Mouse (Mus musculus) retina, embryonic 14.5 days (tissue): ENCODE data around the gene Sh3bp5l.
A peak's percentile ranks its signal among the peaks of the same experiment; 100 is the strongest.
"Not testable (repeated sequence)": the region's sequence is repeated elsewhere in the genome, so short reads cannot be mapped to it uniquely, and the experiment has no call there.

Source experiments
- DNase-seq: peaks from one replicate; pipeline ENCODE4 v3.0.0-alpha.2; 2015; ENCODE audit warnings: low spot score

Sh3bp5l gene

GRCm38 (mm10) chr11:58322824-58323569, 7.5 kb upstream of the Sh3bp5l start:
- peak; percentile 99 for DNase-seq

- peak; percentile 15 for DNase-seq
These were observed 6.8 kb upstream of the Sh3bp5l start for GRCm38 (mm10) chr11:58323570-58324340.

- no peak for DNase-seq
These were observed 5.8 kb upstream of the Sh3bp5l start for GRCm38 (mm10) chr11:58324614-58325229.

- DNase-seq: peak; percentile 15
These were observed 3.7 kb upstream of the Sh3bp5l start for GRCm38 (mm10) chr11:58326781-58327180.

GRCm38 (mm10) chr11:58329906-58330275, 633 bp upstream of the Sh3bp5l start:
- DNase-seq: no peak

GRCm38 (mm10) chr11:58331149-58331495, 598 bp downstream of the Sh3bp5l start:
- no peak for DNase-seq

- DNase-seq: no peak
These were observed 1.0 kb downstream of the Sh3bp5l start for GRCm38 (mm10) chr11:58331546-58331945.

GRCm38 (mm10) chr11:58334746-58335145, 4.2 kb downstream of the Sh3bp5l start:
- no peak for DNase-seq

- DNase-seq: no peak
These were observed 16.2 kb downstream of the Sh3bp5l start for GRCm38 (mm10) chr11:58346745-58347144.

- DNase-seq: no peak
These were observed 20.1 kb downstream of the Sh3bp5l start for GRCm38 (mm10) chr11:58350628-58351027.

GRCm38 (mm10) chr11:58351179-58351578, 20.7 kb downstream of the Sh3bp5l start:
- no peak for DNase-seq

GRCm38 (mm10) chr11:58352681-58353548, 22.4 kb downstream of the Sh3bp5l start:
- peak; percentile 22 for DNase-seq

GRCm38 (mm10) chr11:58353709-58354108, 23.2 kb downstream of the Sh3bp5l start:
- DNase-seq: no peak

- no peak for DNase-seq
These were observed 24.0 kb downstream of the Sh3bp5l start for GRCm38 (mm10) chr11:58354476-58354875.

GRCm38 (mm10) chr11:58354927-58355326, 24.4 kb downstream of the Sh3bp5l start:
- no peak for DNase-seq

- DNase-seq: no peak
These were observed 26.5 kb downstream of the Sh3bp5l start for GRCm38 (mm10) chr11:58357042-58357441.

GRCm38 (mm10) chr11:58357844-58358534, 27.5 kb downstream of the Sh3bp5l start:
- DNase-seq: no peak

GRCm38 (mm10) chr11:58362562-58362961, 32.0 kb downstream of the Sh3bp5l start:
- DNase-seq: not testable (repeated sequence)

GRCm38 (mm10) chr11:58364454-58364853, 33.9 kb downstream of the Sh3bp5l start:
- DNase-seq: no peak

- DNase-seq: not testable (repeated sequence)
These were observed 35.7 kb downstream of the Sh3bp5l start for GRCm38 (mm10) chr11:58366191-58366590.

- DNase-seq: no peak
These were observed 46.7 kb downstream of the Sh3bp5l start for GRCm38 (mm10) chr11:58377273-58377672.
